Mouse (Mus musculus): Measurements from ENCODE around the gene Dcxr.

- TF ChIP-seq CTCF (IDR thresholded peaks at IDR 0.05; ENCODE audit: insufficient read depth, low read length) (peak; percentile 53), POLR2A (IDR thresholded peaks at IDR 0.05; ENCODE audit: borderline replicate concordance, extremely low read depth, low read depth, low read length) (peak; percentile 87; the same call in 1 of the 2 replicates)
Observed at GRCm38 (mm10) chr11:120727169-120727527, at the start of gene Dcxr.

All from lung, adult 2 months (tissue).